Mouse (Mus musculus) intestine, postnatal 0 days (tissue): ENCODE measurements at regions not wholly inside any gene's neighbourhood (a gene's known extent, or its start where the extent isn't known, plus 50 kb on each side); places are given as distances from the start of the nearest gene placed in this dataset.

Source experiments
- ATAC-seq: fragments of 200-750 bp; cut with Nextera tagmentation; 2 replicates; pipeline ENCODE4 v1.8.0; 2017; ENCODE audit warnings: mild to moderate bottlenecking, moderate TSS enrichment, moderate library complexity
- H3K27ac ChIP-seq: fragments of 300-500 bp; sonication (generic); 2 replicates; pipeline ENCODE4 v1.5.1; 2014; ENCODE audit warnings: mild to moderate bottlenecking, low read depth, low read length, moderate library complexity
- H3K27me3 ChIP-seq: fragments of 300-500 bp; sonication (generic); replicated peaks from 2 replicates; pipeline ENCODE4 v1.6.1; 2014; ENCODE audit warnings: low read length, mixed read lengths; ENCODE audit not compliant: control insufficient read depth, insufficient read depth
- H3K36me3 ChIP-seq: fragments of 300-500 bp; sonication (generic); 2 replicates; pipeline ENCODE4 v1.6.1; 2014; ENCODE audit warnings: mild to moderate bottlenecking, moderate library complexity; ENCODE audit not compliant: control insufficient read depth, insufficient read depth
- H3K4me1 ChIP-seq: fragments of 300-500 bp; sonication (generic); replicated peaks from 2 replicates; pipeline ENCODE4 v1.6.1; 2014; ENCODE audit warnings: antibody characterized with exemption, low read length, mixed read lengths; ENCODE audit not compliant: control insufficient read depth, insufficient read depth
- H3K4me2 ChIP-seq: fragments of 300-500 bp; sonication (generic); replicated peaks from 2 replicates; pipeline ENCODE4 v1.6.1; 2014; ENCODE audit warnings: low read depth, mild to moderate bottlenecking, moderate library complexity
- H3K4me3 ChIP-seq: fragments of 300-500 bp; sonication (generic); 2 replicates; pipeline ENCODE4 v1.5.1; 2014; ENCODE audit warnings: low read depth, low read length
- H3K9ac ChIP-seq: fragments of 300-500 bp; sonication (generic); 2 replicates; pipeline ENCODE4 v1.6.1; 2014; ENCODE audit warnings: mild to moderate bottlenecking, low read depth, low read length
- H3K9me3 ChIP-seq: fragments of 300-500 bp; sonication (generic); 2 replicates; pipeline ENCODE4 v1.6.1; 2016; ENCODE audit warnings: mixed run types; ENCODE audit not compliant: control insufficient read depth
- CTCF ChIP-seq: sonication (generic); IDR thresholded peaks from 2 replicates; pipeline ENCODE4 v1.5.1; 2016; ENCODE audit warnings: low read depth, mild to moderate bottlenecking, control low read depth, antibody characterized with exemption, moderate library complexity
- WGBS: fragments of 180-500 bp; shearing (Covaris S2); extraction: QIAGEN DNeasy Blood & Tissue Kit; methylation state at CpG from one replicate; pipeline ENCODE4 v1.1.7; 2014; 5-methylcytosine and 5-hydroxymethylcytosine counted together

DNA sequence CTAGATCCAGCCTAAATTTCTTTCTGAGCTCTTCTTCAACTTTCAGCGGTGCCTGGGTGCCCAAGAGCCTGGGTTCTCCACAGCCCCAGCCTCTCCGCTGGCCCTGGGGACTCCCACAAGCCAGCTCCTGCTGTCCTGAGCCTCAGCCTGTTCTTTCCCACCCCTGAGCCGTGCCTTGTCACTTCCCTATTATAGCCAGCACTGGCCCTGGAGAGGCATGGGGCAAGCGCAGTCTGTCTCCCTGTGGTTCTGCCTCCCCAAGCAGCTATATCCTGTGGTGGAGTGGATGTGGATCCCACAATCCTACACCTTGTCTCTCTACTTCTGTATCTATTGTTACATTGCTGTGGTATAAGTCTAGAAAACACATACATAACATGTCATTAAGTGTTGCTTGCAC is 128.6 kb upstream of the Hgf start:
- no peaks in the 10 kb centered on the region for H3K36me3 ChIP-seq
- 83% methylated on average over 4 of the region's 4 CpGs for WGBS
- no peak for TF ChIP-seq CTCF
- H3K4me1 ChIP-seq: no peaks in the 10 kb centered on the region
- H3K27ac ChIP-seq: no peak overlapping the region
- no peak overlapping the region for H3K4me3 ChIP-seq
- H3K9ac ChIP-seq: no peak overlapping the region
- no peaks in the 10 kb centered on the region for H3K27me3 ChIP-seq
- ATAC-seq: no peak
- H3K4me2 ChIP-seq: no peak overlapping the region
- H3K9me3 ChIP-seq: no peaks in the 10 kb centered on the region

GRCm38 (mm10) chr5:16425302-16425701 is 128.0 kb upstream of the Hgf start:
- H3K27ac ChIP-seq: no peak overlapping the region
- H3K9me3 ChIP-seq: no peaks in the 10 kb centered on the region
- H3K4me2 ChIP-seq: no peak overlapping the region
- no peak for TF ChIP-seq CTCF
- H3K9ac ChIP-seq: no peak overlapping the region
- 52% methylated on average over 8 of the region's 8 CpGs for WGBS
- H3K27me3 ChIP-seq: no peaks in the 10 kb centered on the region
- ATAC-seq: no peak
- H3K4me1 ChIP-seq: no peaks in the 10 kb centered on the region
- H3K36me3 ChIP-seq: no peaks in the 10 kb centered on the region
- no peak overlapping the region for H3K4me3 ChIP-seq

DNA sequence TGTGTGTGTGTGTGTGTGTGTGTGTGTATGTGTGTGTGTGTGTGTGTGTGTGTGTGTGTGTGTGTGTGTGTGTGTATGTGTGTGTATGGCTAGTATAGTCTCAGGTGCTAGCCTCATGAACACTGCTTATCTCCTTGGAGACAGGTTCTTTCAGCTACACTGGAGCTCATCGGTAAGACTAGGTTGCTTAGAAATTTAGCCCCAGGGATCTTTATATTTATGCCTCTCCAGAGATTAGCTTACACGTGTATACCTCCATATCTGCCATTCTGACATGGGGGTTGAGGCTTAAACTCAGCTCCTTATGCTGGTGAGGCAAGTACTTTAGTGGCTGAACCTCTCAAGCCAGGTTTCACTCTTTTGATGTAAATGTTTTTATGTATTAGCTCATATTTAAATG is 127.0 kb upstream of the Hgf start:
- Histone ChIP-seq H3K9me3 (no peaks in the 10 kb centered on the region), H3K36me3 (no peaks in the 10 kb centered on the region), H3K4me3 (no peak overlapping the region), H3K9ac (no peak overlapping the region), H3K4me1 (no peaks in the 10 kb centered on the region), H3K27ac (no peak overlapping the region), H3K4me2 (no peak overlapping the region), H3K27me3 (no peaks in the 10 kb centered on the region)
- ATAC-seq: no peak
- 66% methylated on average over 2 of the region's 2 CpGs for WGBS
- TF ChIP-seq CTCF: no peak

- H3K27me3 ChIP-seq: no peaks in the 10 kb centered on the region
- H3K4me1 ChIP-seq: no peaks in the 10 kb centered on the region
- no peak overlapping the region for H3K9ac ChIP-seq
- no peak for ATAC-seq
- no peaks in the 10 kb centered on the region for H3K36me3 ChIP-seq
- no peak overlapping the region for H3K4me2 ChIP-seq
- H3K9me3 ChIP-seq: no peaks in the 10 kb centered on the region
- no peak overlapping the region for H3K4me3 ChIP-seq
- 91% methylated on average over 3 of the region's 3 CpGs for WGBS
- no peak for TF ChIP-seq CTCF
- no peak overlapping the region for H3K27ac ChIP-seq
These were observed 118.7 kb upstream of the Hgf start for GRCm38 (mm10) chr5:16434586-16434985.

DNA sequence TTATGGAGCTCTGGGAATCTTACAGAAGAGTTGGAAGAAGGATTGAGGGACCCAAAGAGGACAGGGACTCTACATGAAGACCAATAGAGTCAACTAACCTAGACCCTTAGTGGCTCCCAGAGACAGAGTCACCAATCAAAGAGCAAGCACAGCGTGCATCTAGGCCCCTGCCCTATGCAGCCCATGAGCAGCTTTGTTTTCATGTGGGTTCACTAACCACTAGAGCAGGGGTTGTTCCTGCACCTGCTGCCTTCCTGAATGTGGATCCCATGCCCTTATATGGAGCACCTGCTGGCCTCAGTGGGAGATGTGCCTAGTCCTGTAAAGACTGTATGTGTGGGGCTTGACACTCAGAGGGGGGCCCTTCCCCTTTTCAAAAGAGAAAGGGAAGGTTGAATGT is 108.2 kb upstream of the Hgf start:
- Histone ChIP-seq H3K36me3 (no peaks in the 10 kb centered on the region), H3K27me3 (no peaks in the 10 kb centered on the region), H3K9ac (no peak overlapping the region), H3K4me1 (no peaks in the 10 kb centered on the region), H3K4me2 (no peak overlapping the region), H3K4me3 (no peak overlapping the region), H3K27ac (no peak overlapping the region), H3K9me3 (no peaks in the 10 kb centered on the region)
- WGBS: 88% methylated on average over 1 of the region's 1 CpGs
- no peak for TF ChIP-seq CTCF
- no peak for ATAC-seq

- no peak for ATAC-seq
These were observed 106.3 kb upstream of the Hgf start for GRCm38 (mm10) chr5:16446977-16447376.

DNA sequence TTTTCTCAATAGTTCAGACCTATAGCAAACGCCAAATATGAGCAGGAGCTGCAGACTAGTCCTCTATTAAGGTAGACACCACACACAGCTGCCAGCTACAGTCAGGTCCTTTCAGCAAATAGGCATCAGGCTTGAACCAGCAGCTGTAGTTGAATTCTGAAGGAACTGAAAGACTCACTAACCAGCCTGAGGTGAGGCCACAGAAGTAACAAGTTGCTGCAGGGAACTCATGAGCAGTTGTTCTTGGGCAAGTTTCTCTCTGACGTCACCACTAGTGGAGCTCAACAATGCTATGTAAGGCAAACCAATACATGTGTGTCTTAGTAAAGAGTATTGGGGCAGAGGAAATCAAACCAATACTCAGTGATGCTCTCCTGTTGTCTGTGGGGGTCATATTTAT is 91.5 kb upstream of the Hgf start:
- Histone ChIP-seq H3K4me3 (no peak overlapping the region), H3K27me3 (no peaks in the 10 kb centered on the region), H3K4me1 (no peaks in the 10 kb centered on the region), H3K36me3 (no peaks in the 10 kb centered on the region), H3K27ac (no peak overlapping the region), H3K9me3 (no peaks in the 10 kb centered on the region), H3K9ac (no peak overlapping the region), H3K4me2 (no peak overlapping the region)
- WGBS: 82% methylated on average over 2 of the region's 2 CpGs
- no peak for TF ChIP-seq CTCF
- no peak for ATAC-seq

More at GRCm38 (mm10) chr5:16446977-16447376, 106.3 kb upstream of the Hgf start:
- Histone ChIP-seq H3K27ac (no peak overlapping the region), H3K9me3 (no peaks in the 10 kb centered on the region), H3K4me3 (no peak overlapping the region), H3K9ac (no peak overlapping the region), H3K4me1 (no peaks in the 10 kb centered on the region), H3K36me3 (no peaks in the 10 kb centered on the region), H3K27me3 (no peaks in the 10 kb centered on the region), H3K4me2 (no peak overlapping the region)
- WGBS: 57% methylated on average over 1 of the region's 1 CpGs
- no peak for TF ChIP-seq CTCF
